Mouse (Mus musculus): ENCODE results near the gene Pramef12. TPM values are rescaled to one million over a fixed set of nuclear protein-coding genes. Genes with fewer than 3 reads are reported as not detected.

The Pramef12 gene
- polyA plus RNA-seq (2017; shearing (Covaris generic)) = not detected

DNA sequence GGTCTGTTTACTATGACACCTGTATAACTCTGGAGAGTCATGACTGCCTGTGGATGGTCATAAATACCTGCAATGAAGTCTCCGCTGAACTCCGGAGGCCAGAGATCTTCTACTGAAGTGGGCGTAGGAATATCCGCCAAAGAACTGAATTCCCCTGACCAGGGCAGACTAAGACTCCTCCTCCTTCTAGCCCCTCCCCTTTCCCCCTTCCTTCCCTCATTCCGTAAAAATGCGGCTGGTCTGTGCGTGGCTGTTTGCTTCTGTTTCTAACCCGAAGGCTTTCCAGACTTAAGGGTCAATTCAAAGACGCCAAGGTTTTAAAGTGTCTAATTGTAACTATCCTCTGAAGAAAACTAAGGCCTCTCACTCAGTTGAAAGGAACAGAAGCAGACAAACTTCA, at the start of gene Pramef12:
TSS of gene Pramef12 (minus strand) at position 175 of the 400 bp plus-strand sequence.

DNA sequence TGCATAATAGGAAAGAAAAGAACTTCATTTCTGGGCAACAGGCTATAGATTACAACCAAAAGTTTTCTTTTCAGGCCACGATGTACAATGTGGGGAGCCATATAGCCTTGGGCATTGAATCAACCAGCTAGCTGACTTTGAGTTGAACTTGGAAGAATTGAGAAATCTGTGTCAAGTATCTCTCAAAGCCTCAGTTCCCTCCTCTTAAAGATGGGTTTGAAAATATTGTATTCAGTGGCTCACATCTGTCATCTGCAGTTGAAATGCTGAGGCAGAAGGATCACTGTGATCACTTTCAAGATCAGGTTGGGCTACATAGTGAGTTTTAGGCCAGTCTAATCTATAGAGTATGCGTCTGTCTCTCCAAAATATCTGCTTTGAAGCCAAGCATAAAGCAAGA, 45.0 kb upstream of the Pramef12 start, which contains the start of gene Gm9944:
TSS of gene Gm9944 (minus strand) at position 101 of the 400 bp plus-strand sequence.

DNA sequence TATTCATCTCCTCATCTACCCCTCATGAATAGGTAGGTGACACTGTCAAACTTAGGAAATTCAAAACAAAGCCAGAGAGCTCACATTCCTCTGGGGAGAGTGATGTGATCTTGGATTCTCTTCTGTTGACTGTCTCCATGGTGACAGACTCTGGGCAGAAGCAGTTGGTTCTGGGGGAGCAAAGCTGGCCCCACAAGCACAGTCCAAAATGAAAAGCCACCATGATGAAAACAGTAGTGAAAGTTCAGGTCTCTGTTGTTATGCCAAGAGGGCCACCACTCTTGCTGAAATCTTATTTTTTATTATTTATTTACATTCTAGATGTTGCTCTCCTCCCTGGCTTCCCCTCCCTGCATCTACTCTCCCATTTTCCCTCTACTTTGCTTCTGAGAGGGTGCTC, 30.4 kb upstream of the Pramef12 start, which contains the start of gene 1700012P22Rik:
TSS of gene 1700012P22Rik (minus strand) at position 101 of the 400 bp plus-strand sequence.

DNA sequence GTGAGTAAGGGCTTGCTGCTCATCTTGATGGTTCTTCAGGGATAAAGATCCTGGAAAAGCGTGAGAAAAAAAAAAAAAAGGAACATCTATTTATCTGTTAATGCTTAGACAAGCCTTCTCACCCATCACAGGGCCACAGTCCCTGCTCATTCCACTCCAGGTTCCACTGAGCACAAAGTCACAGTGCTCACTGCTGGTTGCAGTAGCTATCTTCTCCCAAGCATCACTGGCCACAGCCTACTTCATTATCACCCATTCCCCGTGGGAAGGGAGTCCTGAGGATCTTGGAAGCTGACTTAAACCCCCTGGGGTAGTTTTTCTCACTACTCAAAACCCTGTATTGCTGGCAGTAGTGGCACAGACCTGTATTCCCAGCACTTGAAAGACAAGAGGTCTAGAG, 30.4 kb downstream of the Pramef12 start, which contains the start of gene Pramef20:
TSS of gene Pramef20 (minus strand) at position 23 of the 400 bp plus-strand sequence.

DNA sequence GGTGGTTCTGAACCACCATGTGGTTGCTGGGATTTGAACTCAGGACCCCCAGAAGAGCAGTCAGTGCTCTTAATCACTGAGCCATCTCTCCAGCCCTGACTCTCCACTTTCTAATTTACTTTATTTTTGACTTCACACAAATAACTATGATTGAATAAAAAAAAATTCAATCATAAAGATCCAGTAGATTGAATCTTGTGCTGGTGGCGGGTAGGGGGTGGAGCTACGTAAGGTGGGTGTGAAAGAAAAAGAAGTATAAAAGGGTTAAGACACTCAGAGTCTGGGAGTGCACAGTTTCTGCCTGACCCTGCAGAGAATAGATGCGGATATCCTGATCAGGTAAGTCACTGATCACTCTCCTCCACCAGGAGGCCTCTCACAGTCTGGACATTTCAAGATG, 50.6 kb downstream of the Pramef12 start, which contains the start of gene Gm13119:
TSS of gene Gm13119 (plus strand) at position 301 of the 400 bp plus-strand sequence.

Other genes starting within 250 kb of the Pramef12 start
- not detected for gene Oog3, start 245.8 kb downstream of the Pramef12 start, polyA plus RNA-seq (2017; shearing (Covaris generic))
- gene Oog2, start 217.7 kb downstream of the Pramef12 start, polyA plus RNA-seq (2017; shearing (Covaris generic)) = not detected
- not detected for gene C87977, start 195.1 kb downstream of the Pramef12 start, polyA plus RNA-seq (2017; shearing (Covaris generic))
- gene Pramel5, start 128.0 kb downstream of the Pramef12 start, polyA plus RNA-seq (2017; shearing (Covaris generic)) = not detected
- not detected for gene Gm13128, start 78.2 kb downstream of the Pramef12 start, polyA plus RNA-seq (2017; shearing (Covaris generic))
- gene Gm13119, start 50.5 kb downstream of the Pramef12 start, polyA plus RNA-seq (2017; shearing (Covaris generic)) = not detected
- not detected for gene Pramef20, start 30.5 kb downstream of the Pramef12 start, polyA plus RNA-seq (2017; shearing (Covaris generic))
- gene 1700012P22Rik, start 30.3 kb upstream of the Pramef12 start, polyA plus RNA-seq (2017; shearing (Covaris generic)) = not detected
- gene Gm9944, start 44.9 kb upstream of the Pramef12 start, polyA plus RNA-seq (2017; shearing (Covaris generic)) = not detected
- gene Aadacl3, start 55.3 kb upstream of the Pramef12 start, polyA plus RNA-seq (2017; shearing (Covaris generic)) = not detected
- not detected for gene 9430007A20Rik, start 111.4 kb upstream of the Pramef12 start, polyA plus RNA-seq (2017; shearing (Covaris generic))
- not detected for gene Gm13124, start 156.7 kb upstream of the Pramef12 start, polyA plus RNA-seq (2017; shearing (Covaris generic))
- not detected for gene Aadacl4, start 205.2 kb upstream of the Pramef12 start, polyA plus RNA-seq (2017; shearing (Covaris generic))

Data from naive thymus-derived CD4-positive, alpha-beta T cell, adult 5 months (primary cell).